Mouse (Mus musculus) forelimb bud, embryonic 11.5 days (tissue): ENCODE measurements at regions not wholly inside any gene's neighbourhood (a gene's known extent, or its start where the extent isn't known, plus 50 kb on each side); places are given as distances from the start of the nearest gene placed in this dataset.

Source experiments
- DNase-seq: peaks from one replicate; pipeline ENCODE4 v3.0.0-alpha.2; 2012; ENCODE audit warnings: low read depth, low spot score

DNA sequence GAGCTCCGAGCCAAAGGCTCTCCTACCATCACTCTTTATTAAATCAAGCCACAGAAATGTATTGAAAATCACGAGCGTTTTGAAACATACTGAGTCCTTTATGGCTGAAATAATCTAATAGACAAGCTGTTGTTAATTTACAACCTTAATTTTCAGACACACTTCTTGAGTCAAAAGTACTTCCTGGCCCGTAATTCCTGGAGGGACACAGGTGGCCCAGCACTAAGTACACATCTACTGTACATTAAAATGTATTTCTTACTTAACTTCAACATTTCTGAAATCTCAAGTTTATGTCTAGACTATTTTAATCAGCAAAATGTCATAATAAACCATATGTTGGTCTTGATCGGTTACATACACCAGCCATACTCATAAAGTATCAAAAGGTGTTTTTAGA is 2163.3 kb upstream of the Gm7489 start:
- peak; percentile 28 for DNase-seq

DNA sequence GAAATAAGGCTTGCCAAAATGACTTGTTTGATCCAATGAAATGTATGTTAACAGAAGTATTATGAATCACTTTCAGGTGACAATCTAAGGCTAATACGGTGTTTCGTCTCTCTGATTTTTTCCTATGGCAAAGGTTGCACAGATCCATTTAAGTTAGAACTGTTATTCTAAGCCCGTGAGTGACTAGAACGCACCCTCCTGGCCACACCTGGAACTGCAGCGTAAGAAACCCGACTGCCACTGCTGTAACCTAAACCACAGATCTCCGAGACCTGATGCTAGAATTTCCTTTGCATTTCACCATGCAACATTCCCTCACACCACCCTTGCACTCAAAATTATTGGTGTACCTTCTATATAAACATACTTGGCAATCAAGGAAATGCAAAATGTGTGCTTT is 2160.6 kb upstream of the Gm7489 start:
- DNase-seq, result no peak

DNA sequence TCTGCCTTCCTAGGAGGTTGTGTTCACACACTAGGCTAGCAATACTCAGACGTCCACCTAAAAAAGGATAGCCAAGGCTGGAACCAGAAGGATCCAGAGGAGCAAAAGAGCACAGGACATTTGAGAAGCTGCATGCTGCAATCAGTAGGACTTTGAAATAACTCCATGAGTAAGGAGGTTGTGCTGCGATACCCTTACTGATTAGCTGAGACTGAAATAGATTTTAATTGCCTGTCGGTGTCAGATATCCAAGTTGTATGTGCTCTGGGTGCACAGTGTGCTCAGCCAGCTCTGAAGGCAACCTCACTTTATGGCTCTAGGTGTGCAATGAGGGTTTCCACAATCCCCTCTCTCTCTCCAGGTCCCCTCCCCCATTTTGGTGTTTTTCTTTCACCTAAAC is 2159.2 kb upstream of the Gm7489 start:
- DNase-seq, result peak; percentile 57

DNA sequence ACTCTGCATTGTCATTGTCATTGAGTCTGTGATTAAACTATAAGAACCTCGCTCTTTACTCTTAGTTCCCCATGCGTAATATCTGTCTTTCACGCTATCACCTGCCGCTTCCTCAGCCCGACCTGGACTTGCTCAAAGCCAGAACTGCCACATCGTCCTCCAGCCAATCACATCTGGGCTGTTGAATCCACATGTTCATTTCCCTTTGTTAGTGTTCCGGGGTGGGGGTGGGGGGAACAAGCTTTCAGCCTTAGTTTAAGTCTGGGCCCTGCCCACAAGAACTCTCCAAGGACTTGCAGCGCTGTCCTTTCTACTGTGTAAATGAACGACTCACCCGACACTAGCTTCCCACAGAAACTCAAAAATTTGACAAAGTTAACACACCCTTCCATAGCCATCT is 2154.6 kb upstream of the Gm7489 start:
- DNase-seq, result no peak

DNA sequence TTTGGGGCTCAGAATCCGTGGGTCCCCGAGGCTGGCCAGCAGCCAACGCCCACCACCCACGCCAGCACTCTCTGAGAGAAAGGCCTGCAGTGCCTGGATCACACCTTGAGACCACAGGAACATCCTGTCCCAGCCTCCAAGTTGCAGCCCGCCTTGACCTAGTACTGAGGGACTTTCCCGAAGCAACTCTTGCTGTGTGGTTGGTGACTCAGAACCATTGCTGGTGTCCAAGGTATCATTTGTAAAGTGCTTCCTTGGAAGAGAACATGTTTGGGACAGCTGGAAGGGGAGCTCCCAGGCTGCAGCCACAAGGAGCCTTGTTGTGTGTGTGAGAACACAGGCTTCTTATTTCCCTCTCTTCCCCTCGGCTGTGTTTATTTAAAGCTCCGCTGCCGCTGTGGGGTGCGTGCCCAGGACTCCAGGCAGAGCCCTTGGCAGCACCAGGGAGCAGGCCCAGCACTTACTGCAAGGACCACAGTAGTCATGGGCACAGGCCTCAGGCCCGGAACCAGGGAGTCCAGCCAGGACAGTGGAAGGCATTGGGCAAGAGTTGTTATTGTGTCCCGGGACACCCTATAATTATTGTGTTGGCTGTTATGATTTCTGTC is 2153.8 kb upstream of the Gm7489 start:
- DNase-seq, result no peak

DNA sequence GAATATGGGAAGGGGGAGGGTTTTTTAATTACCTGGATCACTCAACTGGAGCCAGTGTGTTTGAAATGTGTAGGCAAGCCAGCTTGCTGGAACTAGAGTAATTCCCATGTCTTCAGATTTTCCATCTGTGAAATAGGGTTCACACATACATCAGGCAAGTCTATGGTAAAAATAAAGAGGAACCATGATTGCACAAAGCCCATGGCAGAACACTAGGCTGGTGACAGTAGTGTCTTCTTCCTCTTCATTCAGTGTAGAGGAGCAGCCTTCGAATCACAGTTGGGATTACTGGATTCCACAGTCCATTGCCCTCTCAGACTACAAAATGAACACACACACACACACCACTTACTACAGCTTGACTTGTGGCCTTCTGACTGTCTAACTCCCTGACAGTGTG is 2150.5 kb upstream of the Gm7489 start:
- DNase-seq, result no peak
